Mouse (Mus musculus): Measurements from ENCODE around the gene Hnrnpll. TPM values are rescaled to one million over a fixed set of nuclear protein-coding genes. Genes with fewer than 3 reads are reported as not detected.

Hnrnpll gene
- polyA plus RNA-seq, 1 experiment from 2014 or later = 60.6 TPM

GRCm38 (mm10) chr17:79995091-79995691 lies 66.9 kb downstream of the Hnrnpll start:
- H3K27me3 ChIP-seq (replicated peaks) = no peaks in the 10 kb centered on the region
- no peaks in the 10 kb centered on the region for H3K9me3 ChIP-seq (replicated peaks)
- H3K9ac ChIP-seq = no peak overlapping the region
- no peak overlapping the region for H3K27ac ChIP-seq (ENCODE audit: poor library complexity, severe bottlenecking)
- no peak overlapping the region for H3K4me2 ChIP-seq
- peaks cover 2% of the 10 kb centered on the region for H3K4me1 ChIP-seq (replicated peaks)
- H3K36me3 ChIP-seq = no peaks in the 10 kb centered on the region
- no peak overlapping the region for H3K4me3 ChIP-seq
- WGBS = 69% methylated on average over 3 of the region's 3 CpGs
- no peak for ATAC-seq (ENCODE audit: insufficient number of reproducible peaks, low FRiP score)

- no peak overlapping the region for H3K9ac ChIP-seq
- no peak for ATAC-seq (ENCODE audit: insufficient number of reproducible peaks, low FRiP score)
- H3K9me3 ChIP-seq (replicated peaks) = no peaks in the 10 kb centered on the region
- no peak overlapping the region for H3K4me3 ChIP-seq
- H3K27me3 ChIP-seq (replicated peaks) = no peaks in the 10 kb centered on the region
- 91% methylated on average over 3 of the region's 3 CpGs for WGBS
- H3K27ac ChIP-seq (ENCODE audit: poor library complexity, severe bottlenecking) = no peak overlapping the region
- no peaks in the 10 kb centered on the region for H3K36me3 ChIP-seq
- peaks cover 14% of the 10 kb centered on the region for H3K4me1 ChIP-seq (replicated peaks)
- no peak overlapping the region for H3K4me2 ChIP-seq
These were observed 70.0 kb downstream of the Hnrnpll start for GRCm38 (mm10) chr17:79992114-79992513.

GRCm38 (mm10) chr17:79991166-79991958 lies 70.8 kb downstream of the Hnrnpll start:
- 83% methylated on average over 12 of the region's 12 CpGs for WGBS
- ATAC-seq (ENCODE audit: insufficient number of reproducible peaks, low FRiP score) = no peak
- no peak overlapping the region for H3K4me3 ChIP-seq

GRCm38 (mm10) chr17:79990161-79990560 lies 72.0 kb downstream of the Hnrnpll start:
- no peak overlapping the region for H3K4me3 ChIP-seq
- no peak overlapping the region for H3K4me2 ChIP-seq
- no peak overlapping the region for H3K27ac ChIP-seq (ENCODE audit: poor library complexity, severe bottlenecking)
- no peak overlapping the region for H3K9ac ChIP-seq
- H3K27me3 ChIP-seq (replicated peaks) = no peaks in the 10 kb centered on the region
- no peaks in the 10 kb centered on the region for H3K9me3 ChIP-seq (replicated peaks)
- H3K36me3 ChIP-seq = no peaks in the 10 kb centered on the region
- peaks cover 14% of the 10 kb centered on the region for H3K4me1 ChIP-seq (replicated peaks)
- ATAC-seq (ENCODE audit: insufficient number of reproducible peaks, low FRiP score) = no peak
- 58% methylated on average over 7 of the region's 7 CpGs for WGBS

More at GRCm38 (mm10) chr17:79991166-79991958, 70.8 kb downstream of the Hnrnpll start:
- H3K4me1 ChIP-seq (replicated peaks) = peaks cover 14% of the 10 kb centered on the region
- H3K36me3 ChIP-seq = no peaks in the 10 kb centered on the region
- H3K9ac ChIP-seq = no peak overlapping the region
- H3K27ac ChIP-seq (ENCODE audit: poor library complexity, severe bottlenecking) = no peak overlapping the region
- no peak overlapping the region for H3K4me2 ChIP-seq
- no peaks in the 10 kb centered on the region for H3K27me3 ChIP-seq (replicated peaks)
- H3K9me3 ChIP-seq (replicated peaks) = no peaks in the 10 kb centered on the region

- Histone ChIP-seq H3K36me3 (no peaks in the 10 kb centered on the region), H3K27ac (ENCODE audit: poor library complexity, severe bottlenecking) (no peak overlapping the region), H3K4me3 (no peak overlapping the region), H3K9ac (no peak overlapping the region), H3K4me2 (no peak overlapping the region), H3K4me1 (replicated peaks) (peaks cover 13% of the 10 kb centered on the region; the same call in 1 of the 2 replicates), H3K9me3 (replicated peaks) (peaks cover 9% of the 10 kb centered on the region; the same call in 1 of the 2 replicates), H3K27me3 (replicated peaks) (no peaks in the 10 kb centered on the region; the same call in 1 of the 2 replicates)
- no peak for ATAC-seq (ENCODE audit: insufficient number of reproducible peaks, low FRiP score)
- 84% methylated on average over 7 of the region's 7 CpGs for whole genome bisulfite sequencing
These were observed 77.7 kb downstream of the Hnrnpll start for GRCm38 (mm10) chr17:79984450-79984849.

GRCm38 (mm10) chr17:79982955-79983529 lies 79.1 kb downstream of the Hnrnpll start:
- Histone ChIP-seq H3K36me3 (no peaks in the 10 kb centered on the region), H3K27me3 (replicated peaks) (no peaks in the 10 kb centered on the region; the same call in 1 of the 2 replicates), H3K9me3 (replicated peaks) (peaks cover 9% of the 10 kb centered on the region; the same call in 1 of the 2 replicates), H3K4me3 (no peak overlapping the region), H3K4me2 (no peak overlapping the region), H3K4me1 (replicated peaks) (peaks cover 9% of the 10 kb centered on the region; the same call in 1 of the 2 replicates), H3K9ac (no peak overlapping the region), H3K27ac (ENCODE audit: poor library complexity, severe bottlenecking) (no peak overlapping the region)
- WGBS = 38% methylated on average over 8 of the region's 8 CpGs
- no peak for ATAC-seq (ENCODE audit: insufficient number of reproducible peaks, low FRiP score)

GRCm38 (mm10) chr17:79982548-79982947 lies 79.6 kb downstream of the Hnrnpll start:
- ATAC-seq (ENCODE audit: insufficient number of reproducible peaks, low FRiP score) = no peak
- H3K9ac ChIP-seq = no peak overlapping the region
- H3K9me3 ChIP-seq (replicated peaks) = peaks cover 9% of the 10 kb centered on the region; the same call in 1 of the 2 replicates
- H3K4me1 ChIP-seq (replicated peaks) = peaks cover 9% of the 10 kb centered on the region; the same call in 1 of the 2 replicates
- no peak overlapping the region for H3K27ac ChIP-seq (ENCODE audit: poor library complexity, severe bottlenecking)
- no peaks in the 10 kb centered on the region for H3K36me3 ChIP-seq
- WGBS = 44% methylated on average over 7 of the region's 7 CpGs
- no peak overlapping the region for H3K4me3 ChIP-seq
- H3K27me3 ChIP-seq (replicated peaks) = no peaks in the 10 kb centered on the region; the same call in 1 of the 2 replicates
- H3K4me2 ChIP-seq = no peak overlapping the region

GRCm38 (mm10) chr17:79981758-79982481 lies 80.2 kb downstream of the Hnrnpll start:
- H3K9ac ChIP-seq = no peak overlapping the region
- H3K27ac ChIP-seq (ENCODE audit: poor library complexity, severe bottlenecking) = no peak overlapping the region
- no peaks in the 10 kb centered on the region for H3K36me3 ChIP-seq
- ATAC-seq (ENCODE audit: insufficient number of reproducible peaks, low FRiP score) = no peak
- H3K4me1 ChIP-seq (replicated peaks) = peaks cover 9% of the 10 kb centered on the region; the same call in 1 of the 2 replicates
- no peak overlapping the region for H3K4me2 ChIP-seq
- H3K9me3 ChIP-seq (replicated peaks) = peaks cover 9% of the 10 kb centered on the region; the same call in 1 of the 2 replicates
- no peaks in the 10 kb centered on the region; the same call in 1 of the 2 replicates for H3K27me3 ChIP-seq (replicated peaks)
- WGBS = 72% methylated on average over 12 of the region's 12 CpGs
- no peak overlapping the region for H3K4me3 ChIP-seq

- Histone ChIP-seq H3K9ac (no peak overlapping the region), H3K36me3 (no peaks in the 10 kb centered on the region), H3K9me3 (replicated peaks) (peaks cover 9% of the 10 kb centered on the region; the same call in 1 of the 2 replicates), H3K4me1 (replicated peaks) (peaks cover 9% of the 10 kb centered on the region; the same call in 1 of the 2 replicates), H3K27ac (ENCODE audit: poor library complexity, severe bottlenecking) (no peak overlapping the region), H3K4me2 (no peak overlapping the region), H3K4me3 (no peak overlapping the region), H3K27me3 (replicated peaks) (no peaks in the 10 kb centered on the region; the same call in 1 of the 2 replicates)
- no peak for ATAC-seq (ENCODE audit: insufficient number of reproducible peaks, low FRiP score)
- WGBS = 72% methylated on average over 6 of the region's 6 CpGs
These were observed 80.8 kb downstream of the Hnrnpll start for GRCm38 (mm10) chr17:79981348-79981747.

- 75% methylated on average over 10 of the region's 10 CpGs for WGBS
- Histone ChIP-seq H3K36me3 (no peaks in the 10 kb centered on the region), H3K27ac (ENCODE audit: poor library complexity, severe bottlenecking) (no peak overlapping the region), H3K4me2 (no peak overlapping the region), H3K9ac (no peak overlapping the region), H3K27me3 (replicated peaks) (no peaks in the 10 kb centered on the region; the same call in 1 of the 2 replicates), H3K4me3 (no peak overlapping the region), H3K9me3 (replicated peaks) (peaks cover 9% of the 10 kb centered on the region; the same call in 1 of the 2 replicates), H3K4me1 (replicated peaks) (peaks cover 13% of the 10 kb centered on the region; the same call in 1 of the 2 replicates)
- ATAC-seq (ENCODE audit: insufficient number of reproducible peaks, low FRiP score) = no peak
These were observed 81.6 kb downstream of the Hnrnpll start for GRCm38 (mm10) chr17:79980421-79981120.
